In the genomic region with DNA sequence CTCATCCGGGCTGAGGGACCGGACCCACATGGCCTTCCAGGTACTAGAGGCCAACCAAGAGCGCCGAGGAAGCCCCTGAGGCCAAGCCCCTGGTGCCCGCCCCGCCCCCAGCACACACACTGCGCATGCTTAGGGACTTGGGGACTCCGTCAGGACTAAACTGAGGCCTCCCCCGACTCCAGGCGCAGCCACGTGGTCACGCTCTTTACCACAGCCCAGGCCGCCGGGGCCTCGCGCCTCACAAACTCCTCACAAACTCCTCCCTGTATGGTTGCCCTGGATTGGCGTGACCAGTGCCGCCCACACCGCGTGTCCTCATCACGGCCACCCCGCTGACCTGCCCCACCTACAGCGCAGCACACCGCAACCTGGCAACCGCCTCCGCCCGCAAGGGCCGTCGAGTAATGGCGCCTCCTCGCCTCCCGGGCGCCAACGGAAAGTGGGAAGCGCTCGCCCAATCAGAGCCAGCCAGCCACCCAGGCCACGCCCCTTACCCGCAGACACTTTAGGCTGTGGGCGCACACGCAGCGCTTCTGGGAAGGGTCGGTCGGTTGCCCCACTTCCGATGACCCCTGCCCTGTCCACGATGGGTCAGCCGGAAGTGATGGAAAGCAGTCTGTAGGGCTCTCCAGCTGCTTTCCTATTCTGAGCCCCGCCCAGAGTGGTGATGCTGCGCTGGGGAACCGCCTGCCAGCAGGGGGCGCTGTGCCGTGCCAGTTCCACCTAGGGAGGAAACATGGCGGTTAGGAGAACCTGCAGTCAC, we compare ENCODE assay signal across 10 mouse cellular contexts. TPM values are rescaled to one million over a fixed set of nuclear protein-coding genes. Genes with fewer than 3 reads are reported as not detected.
A peak's percentile ranks its signal among the peaks of the same experiment; 100 is the strongest.
DNase-seq lines count a peak whose midpoint lies in the region; ATAC-seq and TF ChIP-seq lines count a peak whose summit lies in the region.
"Had no signal": no experiment of that assay in that cellular context is flagged by ENCODE, and none has a peak within 500 bp of the region (broad histone marks: within the 10 kb centered on the region; RNA-seq: fewer than 3 reads in every experiment).

A gene (minus strand): TSS at position 633 of the 763 bp plus-strand sequence.

- peak; percentile 41; the same call in 1 of the 2 replicates for TF ChIP-seq CTCF in forebrain, postnatal 0 days (IDR thresholded peaks at IDR 0.05; ENCODE audit: low read depth)
- peak; percentile 16; the same call in 1 of the 2 replicates for TF ChIP-seq CTCF in spleen, adult 2 months (IDR thresholded peaks at IDR 0.05; ENCODE audit: extremely low read depth, insufficient read depth, insufficient read length, insufficient replicate concordance)

- H3K9me3 ChIP-seq in forebrain, postnatal 0 days (ENCODE audit: low read length), result no peaks in the 10 kb centered on the region
- peaks cover 5% of the 10 kb centered on the region; the same call in 1 of the 2 replicates for H3K9me3 ChIP-seq in forebrain, embryonic 13.5 days (replicated peaks)
- no peaks in the 10 kb centered on the region for H3K9me3 ChIP-seq in liver, embryonic 16.5 days (replicated peaks; ENCODE audit: control insufficient read depth, low read length)

- no peaks in the 10 kb centered on the region for H3K27me3 ChIP-seq in forebrain, postnatal 0 days (ENCODE audit: insufficient read depth, low read length)
- peaks cover 3% of the 10 kb centered on the region for H3K27me3 ChIP-seq in forebrain, embryonic 13.5 days
- H3K27me3 ChIP-seq in spleen, adult 2 months (ENCODE audit: control insufficient read depth, insufficient read depth, low read length), result no peaks in the 10 kb centered on the region
- H3K27me3 ChIP-seq in liver, embryonic 16.5 days (ENCODE audit: control insufficient read depth, insufficient read depth, low read depth, low read length), result no peaks in the 10 kb centered on the region

- no peak for TF ChIP-seq POLR2A in spleen, adult 2 months (IDR thresholded peaks at IDR 0.05; ENCODE audit: low read depth, low read length)

- no peak within 1 kb of the TSS for H3K4me3 ChIP-seq in forebrain, postnatal 0 days (ENCODE audit: low read depth, low read length)
- no peak within 1 kb of the TSS for H3K4me3 ChIP-seq in forebrain, embryonic 13.5 days
- H3K4me3 ChIP-seq in spleen, adult 2 months (ENCODE audit: extremely low read depth, insufficient read depth, insufficient read length), result no peak within 1 kb of the TSS
- no peak within 1 kb of the TSS for H3K4me3 ChIP-seq in liver, embryonic 16.5 days (ENCODE audit: low read depth, low read length)

- no peak within 1 kb of the TSS for H3K9ac ChIP-seq in forebrain, postnatal 0 days
- H3K9ac ChIP-seq in forebrain, embryonic 13.5 days, result no peak within 1 kb of the TSS
- no peak within 1 kb of the TSS for H3K9ac ChIP-seq in liver, embryonic 16.5 days (ENCODE audit: low read depth, low read length)

- no peak for DNase-seq in forebrain, postnatal 0 days
- DNase-seq in spleen, adult 2 months (ENCODE audit: low read depth in 1 of 2, low spot score in 2 of 2), result no peak
- DNase-seq in spleen, postnatal 36 days (ENCODE audit: low spot score in 2 of 2), result no peak
- DNase-seq in testis, postnatal 14 days (ENCODE audit: low spot score), result peak; percentile 95
- no peak for DNase-seq in layer of hippocampus, postnatal 36 days
- DNase-seq in adrenal gland, postnatal 10 days, result no peak
- DNase-seq: cerebellum, postnatal 25 days; kidney, postnatal 36 days had no signal

- no peak within 1 kb of the TSS for H3K27ac ChIP-seq in forebrain, postnatal 0 days (ENCODE audit: low read depth, low read length)
- H3K27ac ChIP-seq in forebrain, embryonic 13.5 days, result no peak within 1 kb of the TSS
- no peak within 1 kb of the TSS for H3K27ac ChIP-seq in spleen, adult 2 months (ENCODE audit: insufficient read depth, low read length)
- H3K27ac ChIP-seq in liver, embryonic 16.5 days (ENCODE audit: low read length), result no peak within 1 kb of the TSS

- WGBS in forebrain, postnatal 0 days, result 91% methylated on average over 52 of the region's 52 CpGs
- 86% methylated on average over 52 of the region's 52 CpGs for WGBS in forebrain, embryonic 13.5 days
- WGBS in spleen, adult 2 months, result 89% methylated on average over 52 of the region's 52 CpGs
- WGBS in liver, embryonic 16.5 days (ENCODE audit: insufficient replicate concordance), result 73% methylated on average over 51 of the region's 52 CpGs

- H3K36me3 ChIP-seq in forebrain, postnatal 0 days (ENCODE audit: insufficient read depth), result no peaks in the 10 kb centered on the region
- H3K36me3 ChIP-seq in forebrain, embryonic 13.5 days (ENCODE audit: poor library complexity, severe bottlenecking), result no peaks in the 10 kb centered on the region
- H3K36me3 ChIP-seq in spleen, adult 2 months (ENCODE audit: control insufficient read depth, insufficient read depth, low read length), result no peaks in the 10 kb centered on the region
- H3K36me3 ChIP-seq in liver, embryonic 16.5 days (ENCODE audit: control insufficient read depth, insufficient read depth), result no peaks in the 10 kb centered on the region

- H3K4me1 ChIP-seq in forebrain, postnatal 0 days (ENCODE audit: insufficient read depth), result no peaks in the 10 kb centered on the region
- no peaks in the 10 kb centered on the region for H3K4me1 ChIP-seq in forebrain, embryonic 13.5 days
- no peaks in the 10 kb centered on the region for H3K4me1 ChIP-seq in spleen, adult 2 months (ENCODE audit: control insufficient read depth, insufficient read depth, insufficient read length)
- no peaks in the 10 kb centered on the region for H3K4me1 ChIP-seq in liver, embryonic 16.5 days (ENCODE audit: control insufficient read depth, low read depth, low read length)

- no peak within 1 kb of the TSS for H3K4me2 ChIP-seq in forebrain, postnatal 0 days (ENCODE audit: low read depth)
- H3K4me2 ChIP-seq in forebrain, embryonic 13.5 days, result no peak within 1 kb of the TSS
- H3K4me2 ChIP-seq in liver, embryonic 16.5 days (ENCODE audit: low read depth, low read length), result no peak within 1 kb of the TSS

- ATAC-seq in forebrain, postnatal 0 days, result no peak
- no peak for ATAC-seq in forebrain, embryonic 13.5 days
- peak; percentile 41; the same call in 1 of the 2 replicates for ATAC-seq in liver, embryonic 16.5 days (ENCODE audit: low read depth)

RNA-seq across cellular contexts. Expression of the gene that starts here (rescaled TPM):
- 0.46 and 1.1 TPM in 2 replicates for total RNA-seq in forebrain, postnatal 0 days (2014; rRNA removed)
- 0.09 and 0.15 TPM in 2 replicates for polyA plus RNA-seq in forebrain, postnatal 0 days (2015; fragmentation: Nextera tagmentation; extraction: Ambion mirVana)
- polyA plus RNA-seq in forebrain, embryonic 13.5 days (2015; fragmentation: Nextera tagmentation; extraction: Ambion mirVana), result 0.22 and 0.38 TPM in 2 replicates
- polyA plus RNA-seq in spleen, adult 2 months (2012; rRNA removed), result not detected in 2 replicates
- 0.02 TPM in 1 of 2 replicates, not detected in the other for polyA plus RNA-seq in liver, embryonic 16.5 days (2015; fragmentation: Nextera tagmentation; extraction: Ambion mirVana)
- total RNA-seq in layer of hippocampus, postnatal 36 days (2021), result 1 to 10 TPM in 1 of 2 experiments, under 1 TPM in 1; 0.67 to 1.1 TPM
- total RNA-seq in adrenal gland, postnatal 10 days (2021), result under 1 TPM; 0.39 TPM

Comparison
In these comparisons a context has a peak if more than half of its experiments do, and no peak if none do; other contexts are left out.
1. Peak in ATAC-seq in liver, embryonic 16.5 days; RNA of the gene not detected or under 1 TPM.